Mouse (Mus musculus): ENCODE data around the gene Cd4.

DNA sequence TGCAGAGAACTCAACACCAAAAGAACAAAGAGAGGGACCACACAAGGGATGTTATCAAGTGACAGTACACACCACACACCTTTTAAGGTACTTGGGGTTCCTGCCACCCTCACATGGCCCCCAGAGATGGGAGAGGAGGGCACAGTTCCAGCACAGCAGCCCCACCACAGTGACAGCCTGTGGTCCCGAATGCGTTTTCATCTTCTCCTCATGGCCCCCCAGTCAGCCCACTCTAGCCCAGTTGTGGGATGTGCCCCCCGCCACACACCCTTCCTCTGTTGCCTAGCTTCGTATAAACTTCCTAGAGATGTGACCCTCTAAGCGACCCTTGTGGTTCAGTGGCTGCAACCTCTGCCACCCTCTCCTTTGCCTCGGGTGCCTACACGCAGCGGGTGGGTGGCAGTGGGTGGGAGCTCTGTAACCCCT, 2.1 kb downstream of the Cd4 start:
- no peak for TF ChIP-seq POLR2A (IDR thresholded peaks at IDR 0.05; ENCODE audit: low read depth, low read length)
- TF ChIP-seq CTCF (IDR thresholded peaks at IDR 0.05; ENCODE audit: borderline replicate concordance, insufficient read depth, low read length): no peak
